Comparison of ENCODE assay signal across 22 mouse cellular contexts in genomic region chr3:79816229-79816628, GRCm38 (mm10). TPM values are rescaled to one million over a fixed set of nuclear protein-coding genes. Genes with fewer than 3 reads are reported as not detected.
A peak's percentile ranks its signal among the peaks of the same experiment; 100 is the strongest.
DNase-seq lines count a peak whose midpoint lies in the region; ATAC-seq and TF ChIP-seq lines count a peak whose summit lies in the region.
"Had no signal": no experiment of that assay in that cellular context is flagged by ENCODE, and none has a peak within 500 bp of the region (broad histone marks: within the 10 kb centered on the region; RNA-seq: fewer than 3 reads in every experiment).

No protein-coding gene starts in this region.

- H3K9ac ChIP-seq in intestine, postnatal 0 days (ENCODE audit: low read depth, low read length) = no peak overlapping the region
- no peak overlapping the region for H3K9ac ChIP-seq in intestine, embryonic 16.5 days (ENCODE audit: low read depth, low read length)
- no peak overlapping the region for H3K9ac ChIP-seq in midbrain, embryonic 11.5 days (ENCODE audit: low read length)
- no peak overlapping the region for H3K9ac ChIP-seq in midbrain, embryonic 14.5 days (replicated peaks; ENCODE audit: low read length)
- no peak overlapping the region for H3K9ac ChIP-seq in hindbrain, embryonic 16.5 days (ENCODE audit: low read depth, low read length)
- H3K9ac ChIP-seq: forebrain, embryonic 13.5 days; heart, embryonic 13.5 days; hindbrain, embryonic 14.5 days had no signal

- no peak overlapping the region for H3K4me2 ChIP-seq in intestine, postnatal 0 days (replicated peaks; ENCODE audit: low read depth)
- H3K4me2 ChIP-seq in intestine, embryonic 16.5 days (ENCODE audit: low read depth, low read length) = no peak overlapping the region
- no peak overlapping the region for H3K4me2 ChIP-seq in midbrain, embryonic 11.5 days
- H3K4me2 ChIP-seq in midbrain, embryonic 14.5 days (ENCODE audit: low read length) = no peak overlapping the region
- H3K4me2 ChIP-seq in hindbrain, embryonic 16.5 days (ENCODE audit: low read length) = no peak overlapping the region
- H3K4me2 ChIP-seq: forebrain, embryonic 13.5 days; heart, embryonic 13.5 days; hindbrain, embryonic 14.5 days had no signal

- no peaks in the 10 kb centered on the region for H3K9me3 ChIP-seq in intestine, postnatal 0 days (ENCODE audit: control insufficient read depth)
- no peaks in the 10 kb centered on the region for H3K9me3 ChIP-seq in intestine, embryonic 16.5 days (ENCODE audit: control insufficient read depth, low read length)
- H3K9me3 ChIP-seq in midbrain, embryonic 11.5 days (ENCODE audit: control insufficient read depth, low read length) = no peaks in the 10 kb centered on the region
- no peaks in the 10 kb centered on the region for H3K9me3 ChIP-seq in midbrain, embryonic 14.5 days (ENCODE audit: control insufficient read depth, low read length)
- no peaks in the 10 kb centered on the region for H3K9me3 ChIP-seq in hindbrain, embryonic 16.5 days (ENCODE audit: control insufficient read depth, low read length)
- H3K9me3 ChIP-seq: forebrain, embryonic 10.5 days; forebrain, embryonic 13.5 days; heart, embryonic 10.5 days; heart, embryonic 13.5 days had no signal

- WGBS in intestine, postnatal 0 days = 71% methylated on average over 4 of the region's 4 CpGs
- 77% methylated on average over 4 of the region's 4 CpGs for WGBS in intestine, embryonic 16.5 days
- 67% methylated on average over 4 of the region's 4 CpGs for WGBS in midbrain, embryonic 11.5 days
- 61% methylated on average over 4 of the region's 4 CpGs for WGBS in midbrain, embryonic 14.5 days
- 71% methylated on average over 4 of the region's 4 CpGs for WGBS in hindbrain, embryonic 16.5 days

- H3K36me3 ChIP-seq in intestine, postnatal 0 days (ENCODE audit: control insufficient read depth, insufficient read depth) = peaks cover 10% of the 10 kb centered on the region; the same call in 1 of the 2 replicates
- no peaks in the 10 kb centered on the region for H3K36me3 ChIP-seq in intestine, embryonic 16.5 days (ENCODE audit: control insufficient read depth, insufficient read depth, low read length)
- no peaks in the 10 kb centered on the region for H3K36me3 ChIP-seq in midbrain, embryonic 11.5 days (ENCODE audit: control insufficient read depth, insufficient read depth, low read length)
- H3K36me3 ChIP-seq in midbrain, embryonic 14.5 days (ENCODE audit: control insufficient read depth, insufficient read depth, low read length) = no peaks in the 10 kb centered on the region
- H3K36me3 ChIP-seq in hindbrain, embryonic 16.5 days (ENCODE audit: control insufficient read depth, insufficient read depth, low read length) = no peaks in the 10 kb centered on the region

- no peak overlapping the region for H3K4me3 ChIP-seq in intestine, postnatal 0 days (ENCODE audit: low read depth, low read length)
- H3K4me3 ChIP-seq in intestine, embryonic 16.5 days (ENCODE audit: low read length) = no peak overlapping the region
- H3K4me3 ChIP-seq in midbrain, embryonic 11.5 days (ENCODE audit: low read depth, low read length) = no peak overlapping the region
- no peak overlapping the region for H3K4me3 ChIP-seq in midbrain, embryonic 14.5 days (replicated peaks; ENCODE audit: low read depth, low read length)
- H3K4me3 ChIP-seq in hindbrain, embryonic 16.5 days (ENCODE audit: low read length) = no peak overlapping the region
- H3K4me3 ChIP-seq: forebrain, embryonic 10.5 days; forebrain, embryonic 13.5 days; heart, adult 2 months; heart, embryonic 10.5 days; heart, embryonic 13.5 days had no signal

- in situ Hi-C loops in Patski (cut with MboI; ENCODE audit: low pct_unique_long_range_greater_than_20kb) = loop anchor here (10.0 to 25.0 kb wide), 2 partner anchors 329 to 861 kb away; no protein-coding TSS in a partner anchor

- POLR2A ChIA-PET in Patski (lab: Charles Lee) = interaction anchor here (1.3 kb wide), 1 partner anchor 12 kb away, joined by 4 read pairs; no protein-coding TSS in a partner anchor

- CTCF ChIA-PET in Patski (lab: Charles Lee) = interaction anchor here (1.2 to 2.7 kb wide), 7 partner anchors 11 to 149 kb away, joined by 3 to 12 read pairs (median 4); no protein-coding TSS in a partner anchor

- no peak for ATAC-seq in intestine, postnatal 0 days
- ATAC-seq in intestine, embryonic 16.5 days = no peak
- peak; percentile 35; the same call in 1 of the 2 replicates for ATAC-seq in midbrain, embryonic 11.5 days (ENCODE audit: low FRiP score)
- ATAC-seq in midbrain, embryonic 14.5 days (ENCODE audit: low FRiP score, low TSS enrichment) = no peak
- ATAC-seq in Patski = peak; percentile 96
- no peak for ATAC-seq in hindbrain, embryonic 16.5 days
- ATAC-seq: CD4-positive, CD25-positive, alpha-beta regulatory T cell, adult 4 months; forebrain, embryonic 13.5 days had no signal

- H3K27ac ChIP-seq in intestine, postnatal 0 days (ENCODE audit: low read depth, low read length) = no peak overlapping the region
- H3K27ac ChIP-seq in intestine, embryonic 16.5 days (ENCODE audit: low read length) = no peak overlapping the region
- H3K27ac ChIP-seq in midbrain, embryonic 11.5 days (ENCODE audit: low read depth, low read length) = no peak overlapping the region
- H3K27ac ChIP-seq in midbrain, embryonic 14.5 days (replicated peaks; ENCODE audit: low read depth, low read length) = no peak overlapping the region
- H3K27ac ChIP-seq in hindbrain, embryonic 16.5 days (ENCODE audit: low read depth, low read length) = no peak overlapping the region
- H3K27ac ChIP-seq: forebrain, embryonic 10.5 days; forebrain, embryonic 13.5 days; heart, adult 2 months; heart, embryonic 10.5 days; heart, embryonic 13.5 days; hindbrain, embryonic 14.5 days had no signal

- no peak for DNase-seq in midbrain, embryonic 11.5 days (ENCODE audit: low spot score, missing footprints)
- no peak for DNase-seq in midbrain, embryonic 14.5 days
- DNase-seq in 3T3-L1 (ENCODE audit: low read depth, low spot score) = peak; percentile 58
- DNase-seq in Patski (ENCODE audit: low read depth, low spot score) = no peak
- DNase-seq: adrenal gland, adult 8-10 months; adrenal gland, postnatal 25 days; cerebellum, adult 18-20 months; cerebellum, adult 9-10 months; cerebellum, postnatal 14 days; gastrocnemius, postnatal 36 days; heart, adult 2 months; heart, postnatal 14 days; heart, postnatal 4 days had no signal

- peak; percentile 24; the same call in 1 of the 2 replicates for TF ChIP-seq CTCF in intestine, postnatal 0 days (IDR thresholded peaks at IDR 0.05; ENCODE audit: low read depth)
- peak; percentile 61 for TF ChIP-seq CTCF in Patski (IDR thresholded peaks at IDR 0.05)

- H3K4me1 ChIP-seq in intestine, postnatal 0 days (replicated peaks; ENCODE audit: control insufficient read depth, insufficient read depth, low read length) = no peaks in the 10 kb centered on the region
- H3K4me1 ChIP-seq in intestine, embryonic 16.5 days (ENCODE audit: control insufficient read depth, insufficient read depth, low read length) = peaks cover 6% of the 10 kb centered on the region; the same call in 1 of the 2 replicates
- H3K4me1 ChIP-seq in midbrain, embryonic 11.5 days (ENCODE audit: control insufficient read depth, insufficient read depth, low read length) = no peaks in the 10 kb centered on the region
- no peaks in the 10 kb centered on the region for H3K4me1 ChIP-seq in midbrain, embryonic 14.5 days (ENCODE audit: control insufficient read depth, insufficient read depth, low read length)
- H3K4me1 ChIP-seq in hindbrain, embryonic 16.5 days (ENCODE audit: control insufficient read depth, insufficient read depth, low read depth, low read length) = no peaks in the 10 kb centered on the region; the same call in 1 of the 2 replicates
- H3K4me1 ChIP-seq: forebrain, embryonic 13.5 days; heart, embryonic 10.5 days had no signal

- H3K27me3 ChIP-seq in intestine, postnatal 0 days (replicated peaks; ENCODE audit: control insufficient read depth, insufficient read depth, low read length) = no peaks in the 10 kb centered on the region
- no peaks in the 10 kb centered on the region for H3K27me3 ChIP-seq in intestine, embryonic 16.5 days (replicated peaks; ENCODE audit: control insufficient read depth, insufficient read depth, low read length)
- H3K27me3 ChIP-seq in midbrain, embryonic 11.5 days (ENCODE audit: control insufficient read depth, insufficient read depth, low read length) = no peaks in the 10 kb centered on the region
- H3K27me3 ChIP-seq in midbrain, embryonic 14.5 days (ENCODE audit: control insufficient read depth, insufficient read depth, low read length) = no peaks in the 10 kb centered on the region
- no peaks in the 10 kb centered on the region for H3K27me3 ChIP-seq in Patski
- H3K27me3 ChIP-seq in hindbrain, embryonic 16.5 days (replicated peaks; ENCODE audit: control insufficient read depth, insufficient read depth, low read length) = no peaks in the 10 kb centered on the region
- H3K27me3 ChIP-seq: forebrain, embryonic 13.5 days; heart, embryonic 13.5 days had no signal

RNA-seq across cellular contexts. Expression of gene Tmem144, which starts 36.3 kb away (rescaled TPM):
- 59.3 and 73.8 TPM in 2 replicates for polyA plus RNA-seq in intestine, postnatal 0 days (2015; fragmentation: Nextera tagmentation; extraction: Ambion mirVana)
- polyA plus RNA-seq in intestine, embryonic 16.5 days (2015; fragmentation: Nextera tagmentation; extraction: Ambion mirVana) = 16.2 and 25.6 TPM in 2 replicates
- polyA plus RNA-seq in midbrain, embryonic 11.5 days (2014; fragmentation: Nextera tagmentation; extraction: Ambion mirVana) = 2.0 and 3.4 TPM in 2 replicates
- polyA plus RNA-seq in midbrain, embryonic 14.5 days (2014; fragmentation: Nextera tagmentation; extraction: Ambion mirVana) = 0.39 and 0.97 TPM in 2 replicates
- polyA plus RNA-seq in Patski (2021) = 5.1 TPM
- 2.2 and 2.3 TPM in 2 replicates for polyA plus RNA-seq in hindbrain, embryonic 16.5 days (2015; fragmentation: Nextera tagmentation; extraction: Ambion mirVana)
- polyA plus RNA-seq: CD4-positive, CD25-positive, alpha-beta regulatory T cell, adult 4 months had no signal

Comparison
In these comparisons a context has a peak if more than half of its experiments do, and no peak if none do; other contexts are left out.
1. ATAC-seq: peak in midbrain, embryonic 11.5 days (single experiment) and Patski (single experiment); none in intestine, postnatal 0 days (single experiment), intestine, embryonic 16.5 days (single experiment), midbrain, embryonic 14.5 days (single experiment) and hindbrain, embryonic 16.5 days (single experiment).